Mouse (Mus musculus) small intestine, adult 2 months (tissue): ENCODE data around the gene 4930550C14Rik.

Experiments used
- CTCF ChIP-seq: fragments of 200-500 bp; IDR thresholded peaks from 2 replicates; pipeline ENCODE4 v1.5.1; 2012; ENCODE audit warnings: low read depth, mild to moderate bottlenecking, control low read depth, inconsistent platforms, low read length, moderate library complexity, mixed read lengths; ENCODE audit not compliant: insufficient replicate concordance, insufficient read length; ENCODE audit errors: extremely low read depth
- POLR2A ChIP-seq: fragments of 200-500 bp; IDR thresholded peaks from 2 replicates; pipeline ENCODE4 v1.6.1; 2012; ENCODE audit warnings: low read depth, mild to moderate bottlenecking, control low read depth, inconsistent platforms, low read length, moderate library complexity

GRCm38 (mm10) chr9:53389109-53389508 is 13.0 kb upstream of the 4930550C14Rik start:
- TF ChIP-seq CTCF (no peak), POLR2A (no peak)
